Mouse (Mus musculus) MEL (cell line): ENCODE measurements at regions not wholly inside any gene's neighbourhood (a gene's known extent, or its start where the extent isn't known, plus 50 kb on each side); places are given as distances from the start of the nearest gene placed in this dataset.
"Not testable (repeated sequence)": the region's sequence is repeated elsewhere in the genome, so short reads cannot be mapped to it uniquely, and the experiment has no call there.

Experiments
- DNase-seq: peaks from one replicate; pipeline ENCODE4 v3.0.0; 2011; ENCODE audit warnings: low read depth, low spot score
- H3K27ac ChIP-seq: 2 replicates; pipeline ENCODE4 v1.5.1; 2012; ENCODE audit warnings: low read depth, mild to moderate bottlenecking, control low read depth, low read length, moderate library complexity; ENCODE audit not compliant: control insufficient read depth
- H3K27me3 ChIP-seq, 2 experiments: fragments of 150-350 bp in 1 of 2; sonication (generic) in 1 of 2; 2 replicates each; pipeline ENCODE4 v1.6.1; 2012; ENCODE audit warnings: low read length in 2 of 2, mild to moderate bottlenecking in 2 of 2, improper control_type of control experiment in 1 of 2, moderate library complexity in 1 of 2; ENCODE audit not compliant: insufficient read depth in 2 of 2, control insufficient read depth in 1 of 2
- H3K36me3 ChIP-seq, 2 experiments: 2 replicates each; pipeline ENCODE4 v1.6.1; 2012 to 2014; ENCODE audit warnings: low read length in 2 of 2, improper control_type of control experiment in 1 of 2, inconsistent platforms in 1 of 2, mild to moderate bottlenecking in 1 of 2; ENCODE audit not compliant: insufficient read depth in 2 of 2, control insufficient read depth in 1 of 2
- H3K4me1 ChIP-seq, 2 experiments: fragments of 150-350 bp in 1 of 2; sonication (generic) in 1 of 2; 2 replicates each; pipeline ENCODE4 v1.6.1; 2012; ENCODE audit warnings: low read length in 2 of 2, improper control_type of control experiment in 1 of 2, mild to moderate bottlenecking in 1 of 2; ENCODE audit not compliant: insufficient read depth in 2 of 2, control insufficient read depth in 1 of 2
- H3K4me3 ChIP-seq, 2 experiments: fragments of 150-350 bp in 1 of 2; sonication (generic) in 1 of 2; 2 replicates each; pipeline ENCODE4 v1.5.1; 2012; ENCODE audit warnings: low read depth in 2 of 2, low read length in 2 of 2, mild to moderate bottlenecking in 2 of 2, moderate library complexity in 2 of 2, control low read depth in 1 of 2, improper control_type of control experiment in 1 of 2; ENCODE audit not compliant: control insufficient read depth in 1 of 2, insufficient read depth in 1 of 2
- H3K79me2 ChIP-seq: 2 replicates; pipeline ENCODE4 v1.6.1; 2012; ENCODE audit warnings: mild to moderate bottlenecking, low read length, moderate library complexity; ENCODE audit not compliant: control insufficient read depth, poor library complexity, insufficient read depth
- H3K9ac ChIP-seq: 2 replicates; pipeline ENCODE4 v1.6.1; 2012; ENCODE audit warnings: low read depth, mild to moderate bottlenecking, control low read depth, low read length, moderate library complexity; ENCODE audit not compliant: control insufficient read depth, poor library complexity, severe bottlenecking
- H3K9me3 ChIP-seq: fragments of 150-350 bp; sonication (generic); replicated peaks from 2 replicates; pipeline ENCODE4 v1.6.1; 2012; ENCODE audit warnings: mild to moderate bottlenecking, low read length, improper control_type of control experiment, moderate library complexity; ENCODE audit not compliant: insufficient read depth
- BHLHE40 ChIP-seq: IDR thresholded peaks from 2 replicates; pipeline ENCODE4 v1.6.1; 2012; ENCODE audit warnings: low read depth, mild to moderate bottlenecking, inconsistent platforms, low read length, improper control_type of control experiment, borderline replicate concordance
- CHD1 ChIP-seq: IDR thresholded peaks from 2 replicates; pipeline ENCODE4 v1.6.1; 2012; ENCODE audit warnings: low read depth, mild to moderate bottlenecking, inconsistent platforms, low read length, improper control_type of control experiment
- CTCF ChIP-seq, 3 experiments: IDR thresholded peaks in 2 of 3; conservative IDR thresholded peaks in 1 of 3; 2 replicates each; pipeline ENCODE4 v1.5.1; 2011 to 2012; ENCODE audit warnings: low read length in 3 of 3, low read depth in 2 of 3, mild to moderate bottlenecking in 2 of 3, improper control_type of control experiment in 1 of 3, inconsistent platforms in 1 of 3, mixed read lengths in 1 of 3, moderate library complexity in 1 of 3; ENCODE audit not compliant: control insufficient read depth in 1 of 3, insufficient read depth in 1 of 3, poor library complexity in 1 of 3, severe bottlenecking in 1 of 3
- E2F4 ChIP-seq: IDR thresholded peaks from 2 replicates; pipeline ENCODE4 v1.6.1; 2011; ENCODE audit warnings: low read depth, low read length, improper control_type of control experiment, borderline replicate concordance
- ETS1 ChIP-seq: IDR thresholded peaks from 2 replicates; pipeline ENCODE4 v1.6.1; 2012; ENCODE audit warnings: low read depth, mild to moderate bottlenecking, inconsistent platforms, low read length, improper control_type of control experiment, moderate library complexity
- GABPA ChIP-seq: IDR thresholded peaks from 2 replicates; pipeline ENCODE4 v1.6.1; 2012; ENCODE audit warnings: low read depth, mild to moderate bottlenecking, inconsistent platforms, low read length, improper control_type of control experiment, moderate library complexity
- HCFC1 ChIP-seq: IDR thresholded peaks from 2 replicates; pipeline ENCODE4 v1.6.1; 2012; ENCODE audit warnings: low read depth, mild to moderate bottlenecking, inconsistent platforms, low read length, improper control_type of control experiment, moderate library complexity
- MYB ChIP-seq: IDR thresholded peaks from 2 replicates; pipeline ENCODE4 v1.6.1; 2011; ENCODE audit warnings: mild to moderate bottlenecking, low read depth, low read length, improper control_type of control experiment
- MYC ChIP-seq: IDR thresholded peaks from 2 replicates; pipeline ENCODE4 v1.6.1; 2011; ENCODE audit warnings: low read depth, mild to moderate bottlenecking, low read length, improper control_type of control experiment, moderate library complexity
- NELFE ChIP-seq: IDR thresholded peaks from 2 replicates; pipeline ENCODE4 v1.6.1; 2011; ENCODE audit warnings: low read depth, low read length, improper control_type of control experiment
- SIN3A ChIP-seq: IDR thresholded peaks from 2 replicates; pipeline ENCODE4 v1.6.1; 2012; ENCODE audit warnings: low read length, improper control_type of control experiment, inconsistent platforms
- TAL1 ChIP-seq: IDR thresholded peaks from 2 replicates; pipeline ENCODE4 v1.6.1; 2012; ENCODE audit warnings: mild to moderate bottlenecking, inconsistent platforms, low read length, moderate library complexity, mixed read lengths
- ZC3H11A ChIP-seq: IDR thresholded peaks from 2 replicates; pipeline ENCODE4 v1.6.1; 2012; ENCODE audit warnings: low read depth, mild to moderate bottlenecking, inconsistent platforms, low read length, improper control_type of control experiment
- ZKSCAN1 ChIP-seq: IDR thresholded peaks from 2 replicates; pipeline ENCODE4 v1.6.1; 2012; ENCODE audit warnings: low read depth, mild to moderate bottlenecking, inconsistent platforms, low read length, improper control_type of control experiment, moderate library complexity
- ZMIZ1 ChIP-seq: IDR thresholded peaks from 2 replicates; pipeline ENCODE4 v1.6.1; 2012; ENCODE audit warnings: low read depth, mild to moderate bottlenecking, inconsistent platforms, low read length, improper control_type of control experiment, moderate library complexity
- ZNF384 ChIP-seq: IDR thresholded peaks from 2 replicates; pipeline ENCODE4 v1.6.1; 2012; ENCODE audit warnings: low read depth, mild to moderate bottlenecking, inconsistent platforms, low read length, improper control_type of control experiment

DNA sequence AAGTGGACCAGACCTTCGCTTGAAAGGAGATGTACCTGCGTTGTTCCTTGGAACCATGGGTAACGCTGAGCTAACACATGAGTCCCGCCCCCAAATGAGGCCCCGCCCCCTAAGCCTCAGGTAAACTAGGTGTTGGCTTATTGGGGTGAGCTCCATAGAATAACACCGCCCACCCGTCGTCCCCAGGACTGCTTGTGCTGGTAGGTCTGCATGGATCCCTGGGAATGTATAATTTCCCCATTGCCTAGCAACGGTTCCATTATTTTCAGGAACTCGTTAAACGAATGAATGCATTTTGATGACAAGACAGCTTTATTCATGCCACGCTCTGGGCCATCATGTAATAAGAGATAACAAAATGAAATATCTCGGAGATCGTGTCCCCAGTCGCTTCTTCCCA, 161.0 kb upstream of the Trpc7 start:
- Histone ChIP-seq H3K9me3 (no peaks in the 10 kb centered on the region), H3K4me3 (no peak overlapping the region), H3K79me2 (no peaks in the 10 kb centered on the region), H3K27ac (no peak overlapping the region), H3K27me3 (no peaks in the 10 kb centered on the region), H3K4me1 (no peaks in the 10 kb centered on the region), H3K36me3 (no peaks in the 10 kb centered on the region), H3K9ac (no peak overlapping the region)
- TF ChIP-seq GABPA (no peak), HCFC1 (no peak), CTCF (IDR thresholded peaks at IDR 0.05 in 2 of 3, conservative IDR thresholded peaks at IDR 0.05 in 1 of 3; ENCODE audit: control insufficient read depth in 1 of 3, insufficient read depth in 1 of 3, low read depth in 2 of 3, low read length in 3 of 3, poor library complexity in 1 of 3, severe bottlenecking in 1 of 3) (no peak), ZNF384 (no peak), NELFE (no peak), ETS1 (no peak), ZC3H11A (no peak)
- DNase-seq, result no peak

- Histone ChIP-seq H3K4me3 (no peak overlapping the region), H3K27ac (no peak overlapping the region), H3K27me3 (no peaks in the 10 kb centered on the region), H3K4me1 (no peaks in the 10 kb centered on the region), H3K79me2 (no peaks in the 10 kb centered on the region), H3K36me3 (no peaks in the 10 kb centered on the region), H3K9ac (no peak overlapping the region), H3K9me3 (no peaks in the 10 kb centered on the region)
- no peak for DNase-seq
- TF ChIP-seq ZMIZ1, result no peak
- no peak for TF ChIP-seq MYB
- TF ChIP-seq ZKSCAN1, result no peak
- TF ChIP-seq NELFE, result no peak
- no peak for TF ChIP-seq HCFC1
Observed at GRCm38 (mm10) chr13:57055409-57056195, 159.8 kb upstream of the Trpc7 start.

DNA sequence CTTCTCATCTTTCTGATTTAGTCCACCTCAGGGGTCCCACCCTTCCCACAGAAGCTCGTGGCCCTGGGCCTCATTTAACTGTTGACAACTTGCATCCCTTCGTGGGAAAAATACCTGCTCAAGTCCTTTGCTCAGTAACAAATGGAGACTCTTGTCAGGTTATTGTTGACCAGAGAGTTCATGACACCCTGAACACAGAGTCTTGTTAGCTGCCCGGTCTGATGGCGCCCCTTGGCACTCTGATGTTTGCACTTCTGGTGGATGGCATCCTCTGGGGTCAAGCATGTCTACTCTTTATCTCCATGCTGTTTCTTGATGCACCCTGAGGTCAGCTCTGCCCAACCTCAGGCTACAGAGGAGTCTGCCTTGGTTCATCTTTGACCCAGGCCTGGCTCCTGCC, 157.6 kb upstream of the Trpc7 start:
- H3K4me1 ChIP-seq, result no peaks in the 10 kb centered on the region
- H3K36me3 ChIP-seq, result no peaks in the 10 kb centered on the region
- H3K9ac ChIP-seq, result no peak overlapping the region
- H3K27ac ChIP-seq, result no peak overlapping the region
- no peaks in the 10 kb centered on the region for H3K9me3 ChIP-seq
- H3K27me3 ChIP-seq, result no peaks in the 10 kb centered on the region
- no peak for DNase-seq
- H3K4me3 ChIP-seq, result no peak overlapping the region
- no peaks in the 10 kb centered on the region for H3K79me2 ChIP-seq
- TF ChIP-seq SIN3A, result no peak
- TF ChIP-seq TAL1, result no peak
- TF ChIP-seq E2F4, result no peak
- no peak for TF ChIP-seq BHLHE40
- no peak for TF ChIP-seq MYC
- no peak for TF ChIP-seq CHD1

DNA sequence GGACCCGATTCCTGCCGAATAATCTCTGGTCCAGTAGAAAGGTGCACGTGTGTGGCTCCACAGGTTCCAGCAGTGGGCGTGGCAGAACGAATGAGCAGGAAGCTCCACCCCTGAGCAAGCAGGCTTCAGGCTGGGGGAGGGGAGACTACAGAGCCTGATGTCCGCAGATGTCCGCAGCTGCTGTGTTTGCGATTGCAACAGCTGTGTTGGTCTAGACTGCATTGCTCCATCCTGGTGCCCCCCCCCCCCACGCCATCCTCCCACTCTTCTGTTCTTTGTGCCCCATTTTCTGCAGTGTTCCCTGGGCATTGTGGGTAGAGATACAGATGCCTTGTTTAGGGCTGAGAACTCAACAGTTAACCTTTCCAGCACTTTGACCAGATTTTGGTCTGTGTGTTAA, 150.3 kb upstream of the Trpc7 start:
- H3K79me2 ChIP-seq, H3K4me1 ChIP-seq, H3K9me3 ChIP-seq, H3K4me3 ChIP-seq, H3K36me3 ChIP-seq, DNase-seq, H3K9ac ChIP-seq, H3K27me3 ChIP-seq, H3K27ac ChIP-seq: not testable (repeated sequence)
